Mouse (Mus musculus): ENCODE measurements around the gene Efna5. TPM values are rescaled to one million over a fixed set of nuclear protein-coding genes. Genes with fewer than 3 reads are reported as not detected.

Efna5 gene
- polyA plus RNA-seq, 1 experiment: 32.7 TPM

GRCm38 (mm10) chr17:62603604-62604003, 277.5 kb downstream of the Efna5 start:
- no peak overlapping the region for H3K9ac ChIP-seq (ENCODE audit: low read depth, poor library complexity, severe bottlenecking)
- H3K27ac ChIP-seq (ENCODE audit: insufficient read depth, low read length): no peak overlapping the region
- H3K9me3 ChIP-seq (replicated peaks; ENCODE audit: control insufficient read depth, insufficient read depth, low read length, poor library complexity, severe bottlenecking): no peaks in the 10 kb centered on the region
- no peaks in the 10 kb centered on the region for H3K36me3 ChIP-seq (ENCODE audit: control insufficient read depth, insufficient read depth, low read length, poor library complexity, severe bottlenecking)
- no peak overlapping the region for H3K4me3 ChIP-seq (ENCODE audit: low read depth, low read length)
- TF ChIP-seq POLR2A (IDR thresholded peaks at IDR 0.05; ENCODE audit: insufficient read depth, low read length) (no peak), CTCF (IDR thresholded peaks at IDR 0.05; ENCODE audit: low read depth, low read length) (no peak), EP300 (IDR thresholded peaks at IDR 0.05; ENCODE audit: insufficient read depth, low read depth, low read length) (no peak)
- no peaks in the 10 kb centered on the region for H3K4me1 ChIP-seq (ENCODE audit: control insufficient read depth, insufficient read depth, low read length)
- H3K27me3 ChIP-seq (ENCODE audit: control insufficient read depth, insufficient read depth, low read length, poor library complexity, severe bottlenecking): no peaks in the 10 kb centered on the region; the same call in 1 of the 2 replicates

- H3K4me3 ChIP-seq (ENCODE audit: low read depth, low read length): no peak overlapping the region
- no peaks in the 10 kb centered on the region for H3K4me1 ChIP-seq (ENCODE audit: control insufficient read depth, insufficient read depth, low read length)
- no peak overlapping the region for H3K9ac ChIP-seq (ENCODE audit: low read depth, poor library complexity, severe bottlenecking)
- no peaks in the 10 kb centered on the region for H3K9me3 ChIP-seq (replicated peaks; ENCODE audit: control insufficient read depth, insufficient read depth, low read length, poor library complexity, severe bottlenecking)
- H3K27ac ChIP-seq (ENCODE audit: insufficient read depth, low read length): no peak overlapping the region
- TF ChIP-seq POLR2A (IDR thresholded peaks at IDR 0.05; ENCODE audit: insufficient read depth, low read length) (no peak), EP300 (IDR thresholded peaks at IDR 0.05; ENCODE audit: insufficient read depth, low read depth, low read length) (no peak), CTCF (IDR thresholded peaks at IDR 0.05; ENCODE audit: low read depth, low read length) (no peak)
- no peaks in the 10 kb centered on the region for H3K36me3 ChIP-seq (ENCODE audit: control insufficient read depth, insufficient read depth, low read length, poor library complexity, severe bottlenecking)
- H3K27me3 ChIP-seq (ENCODE audit: control insufficient read depth, insufficient read depth, low read length, poor library complexity, severe bottlenecking): no peaks in the 10 kb centered on the region; the same call in 1 of the 2 replicates
These were observed 282.2 kb downstream of the Efna5 start for GRCm38 (mm10) chr17:62598716-62599490.

- Histone ChIP-seq H3K9ac (ENCODE audit: low read depth, poor library complexity, severe bottlenecking) (no peak overlapping the region), H3K9me3 (replicated peaks; ENCODE audit: control insufficient read depth, insufficient read depth, low read length, poor library complexity, severe bottlenecking) (no peaks in the 10 kb centered on the region), H3K4me3 (ENCODE audit: low read depth, low read length) (no peak overlapping the region), H3K27ac (ENCODE audit: insufficient read depth, low read length) (no peak overlapping the region), H3K36me3 (ENCODE audit: control insufficient read depth, insufficient read depth, low read length, poor library complexity, severe bottlenecking) (no peaks in the 10 kb centered on the region), H3K27me3 (ENCODE audit: control insufficient read depth, insufficient read depth, low read length, poor library complexity, severe bottlenecking) (no peaks in the 10 kb centered on the region), H3K4me1 (ENCODE audit: control insufficient read depth, insufficient read depth, low read length) (no peaks in the 10 kb centered on the region)
- TF ChIP-seq POLR2A (IDR thresholded peaks at IDR 0.05; ENCODE audit: insufficient read depth, low read length) (no peak), CTCF (IDR thresholded peaks at IDR 0.05; ENCODE audit: low read depth, low read length) (no peak), EP300 (IDR thresholded peaks at IDR 0.05; ENCODE audit: insufficient read depth, low read depth, low read length) (no peak)
These were observed 288.6 kb downstream of the Efna5 start for GRCm38 (mm10) chr17:62592436-62593074.

GRCm38 (mm10) chr17:62591581-62592435, 289.3 kb downstream of the Efna5 start:
- H3K9ac ChIP-seq (ENCODE audit: low read depth, poor library complexity, severe bottlenecking): no peak overlapping the region
- no peaks in the 10 kb centered on the region for H3K27me3 ChIP-seq (ENCODE audit: control insufficient read depth, insufficient read depth, low read length, poor library complexity, severe bottlenecking)
- no peaks in the 10 kb centered on the region for H3K36me3 ChIP-seq (ENCODE audit: control insufficient read depth, insufficient read depth, low read length, poor library complexity, severe bottlenecking)
- no peak overlapping the region for H3K27ac ChIP-seq (ENCODE audit: insufficient read depth, low read length)
- H3K4me3 ChIP-seq (ENCODE audit: low read depth, low read length): no peak overlapping the region
- no peaks in the 10 kb centered on the region for H3K4me1 ChIP-seq (ENCODE audit: control insufficient read depth, insufficient read depth, low read length)
- no peak for TF ChIP-seq POLR2A (IDR thresholded peaks at IDR 0.05; ENCODE audit: insufficient read depth, low read length)
- no peak for TF ChIP-seq EP300 (IDR thresholded peaks at IDR 0.05; ENCODE audit: insufficient read depth, low read depth, low read length)
- no peaks in the 10 kb centered on the region for H3K9me3 ChIP-seq (replicated peaks; ENCODE audit: control insufficient read depth, insufficient read depth, low read length, poor library complexity, severe bottlenecking)

GRCm38 (mm10) chr17:62590685-62591460, 290.2 kb downstream of the Efna5 start:
- Histone ChIP-seq H3K27ac (ENCODE audit: insufficient read depth, low read length) (no peak overlapping the region), H3K36me3 (ENCODE audit: control insufficient read depth, insufficient read depth, low read length, poor library complexity, severe bottlenecking) (no peaks in the 10 kb centered on the region), H3K9me3 (replicated peaks; ENCODE audit: control insufficient read depth, insufficient read depth, low read length, poor library complexity, severe bottlenecking) (no peaks in the 10 kb centered on the region), H3K4me1 (ENCODE audit: control insufficient read depth, insufficient read depth, low read length) (no peaks in the 10 kb centered on the region), H3K27me3 (ENCODE audit: control insufficient read depth, insufficient read depth, low read length, poor library complexity, severe bottlenecking) (no peaks in the 10 kb centered on the region), H3K4me3 (ENCODE audit: low read depth, low read length) (no peak overlapping the region), H3K9ac (ENCODE audit: low read depth, poor library complexity, severe bottlenecking) (no peak overlapping the region)
- TF ChIP-seq POLR2A (IDR thresholded peaks at IDR 0.05; ENCODE audit: insufficient read depth, low read length) (no peak), CTCF (IDR thresholded peaks at IDR 0.05; ENCODE audit: low read depth, low read length) (no peak), EP300 (IDR thresholded peaks at IDR 0.05; ENCODE audit: insufficient read depth, low read depth, low read length) (no peak)
